9 mouse cellular contexts compared by ENCODE assay signal in the genomic region with DNA sequence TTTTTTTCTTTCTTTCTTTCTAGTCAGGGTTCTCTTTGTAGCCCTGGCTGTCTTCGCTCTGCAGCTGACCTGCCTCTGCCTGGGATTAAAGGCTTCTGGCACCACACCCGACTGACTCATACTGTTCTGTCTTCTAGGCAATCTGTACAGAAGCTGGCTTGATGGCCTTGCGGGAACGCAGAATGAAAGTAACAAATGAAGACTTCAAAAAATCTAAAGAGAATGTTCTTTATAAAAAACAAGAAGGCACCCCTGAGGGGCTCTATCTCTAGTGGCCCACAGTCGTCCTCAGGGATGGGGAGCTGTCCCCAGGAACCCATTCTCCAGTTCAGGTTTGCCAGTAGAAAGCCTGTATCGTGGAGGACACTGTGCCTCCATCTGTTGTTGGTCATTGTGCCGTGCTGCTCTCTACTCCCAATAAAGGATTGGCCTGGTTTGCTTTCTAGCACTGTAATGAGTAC. TPM values are rescaled to one million over a fixed set of nuclear protein-coding genes. Genes with fewer than 3 reads are reported as not detected.
DNase-seq lines count a peak whose midpoint lies in the region.
"Had no signal": no experiment of that assay in that cellular context is flagged by ENCODE, and none has a peak within 500 bp of the region (broad histone marks: within the 10 kb centered on the region; RNA-seq: fewer than 3 reads in every experiment).

No protein-coding gene starts in this region.

- DNase-seq in lung, adult 18-20 months, result peak; percentile 43 to 68
- DNase-seq in lung, postnatal 4 days, result no peak
- peak; percentile 69 for DNase-seq in adrenal gland, postnatal 25 days
- peak; percentile 34 for DNase-seq in fibroblast of lung, adult 2 months (ENCODE audit: low read depth)
- DNase-seq in skeletal muscle tissue, adult 2 months (ENCODE audit: low read depth, low spot score), result peak; percentile 41
- no peak for DNase-seq in thymus, postnatal 10 days (ENCODE audit: low spot score in 2 of 2)
- no peak for DNase-seq in left cerebral cortex, adult 8-10 months (ENCODE audit: low spot score in 2 of 2)
- DNase-seq in ovary, postnatal 14 days (ENCODE audit: low spot score), result no peak
- DNase-seq: thymus, postnatal 36 days had no signal

RNA-seq across cellular contexts. Expression of a gene that starts 13.0 kb away (rescaled TPM):
- 236 and 263 TPM in 2 replicates for total RNA-seq in adrenal gland, postnatal 25 days (2021)
- 100 to 1,000 TPM; 194 to 221 (median 211) TPM for total RNA-seq in left cerebral cortex, adult 8-10 months (2022)

RNA-seq across cellular contexts. Expression of a gene that starts 36.5 kb away (rescaled TPM):
- 15.7 and 24.2 TPM in 2 replicates for total RNA-seq in adrenal gland, postnatal 25 days (2021)
- 10 to 100 TPM; 18.0 to 21.0 (median 19.7) TPM for total RNA-seq in left cerebral cortex, adult 8-10 months (2022)

Comparison
In these comparisons a context has a peak if more than half of its experiments do, and no peak if none do; other contexts are left out.
1. DNase-seq: peak in lung, adult 18-20 months (2 of 2), adrenal gland, postnatal 25 days (single experiment), fibroblast of lung, adult 2 months (single experiment) and skeletal muscle tissue, adult 2 months (single experiment); none in lung, postnatal 4 days (0 of 2), thymus, postnatal 10 days (0 of 2), left cerebral cortex, adult 8-10 months (0 of 2) and ovary, postnatal 14 days (single experiment).